Mouse (Mus musculus): ENCODE results near the gene Cct5.

GRCm38 (mm10) chr15:31586088-31586487, 15.5 kb downstream of the Cct5 start:
- no peak for TF ChIP-seq CTCF (IDR thresholded peaks at IDR 0.05; ENCODE audit: control insufficient read depth, insufficient read depth, insufficient read length)
- TF ChIP-seq CEBPB (IDR thresholded peaks at IDR 0.05; ENCODE audit: low read depth) = no peak
- no peak for TF ChIP-seq MAX (IDR thresholded peaks at IDR 0.05)
- no peak for TF ChIP-seq USF1 (IDR thresholded peaks at IDR 0.05; ENCODE audit: low read depth)
- TF ChIP-seq MYOD1 (IDR thresholded peaks at IDR 0.05; ENCODE audit: control insufficient read depth, insufficient read length, low read depth) = no peak
- no peak for TF ChIP-seq MYOG (IDR thresholded peaks at IDR 0.05; ENCODE audit: control insufficient read depth, extremely low read depth, insufficient read length)
